ENCODE assay signal across 7 mouse cellular contexts in genomic region chr17:24745526-24746497, GRCm38 (mm10). TPM values are rescaled to one million over a fixed set of nuclear protein-coding genes. Genes with fewer than 3 reads are reported as not detected.
A peak's percentile ranks its signal among the peaks of the same experiment; 100 is the strongest.
DNase-seq lines count a peak whose midpoint lies in the region; ATAC-seq lines count a peak whose summit lies in the region.

No protein-coding gene starts in this region.

- H3K4me3 ChIP-seq in intestine, embryonic 16.5 days (ENCODE audit: low read length) = no peak overlapping the region
- no peak overlapping the region for H3K4me3 ChIP-seq in midbrain, embryonic 11.5 days (ENCODE audit: low read depth, low read length)

- H3K9me3 ChIP-seq in intestine, embryonic 16.5 days (ENCODE audit: control insufficient read depth, low read length) = no peaks in the 10 kb centered on the region
- H3K9me3 ChIP-seq in midbrain, embryonic 11.5 days (ENCODE audit: control insufficient read depth, low read length) = no peaks in the 10 kb centered on the region

- no peak overlapping the region for H3K4me2 ChIP-seq in intestine, embryonic 16.5 days (ENCODE audit: low read depth, low read length)
- no peak overlapping the region for H3K4me2 ChIP-seq in midbrain, embryonic 11.5 days

- peaks cover 9% of the 10 kb centered on the region; the same call in 1 of the 2 replicates for H3K27me3 ChIP-seq in intestine, embryonic 16.5 days (replicated peaks; ENCODE audit: control insufficient read depth, insufficient read depth, low read length)
- H3K27me3 ChIP-seq in midbrain, embryonic 11.5 days (ENCODE audit: control insufficient read depth, insufficient read depth, low read length) = peaks cover 11% of the 10 kb centered on the region

- H3K4me1 ChIP-seq in intestine, embryonic 16.5 days (ENCODE audit: control insufficient read depth, insufficient read depth, low read length) = peaks cover 6% of the 10 kb centered on the region; the same call in 1 of the 2 replicates
- H3K4me1 ChIP-seq in midbrain, embryonic 11.5 days (ENCODE audit: control insufficient read depth, insufficient read depth, low read length) = no peaks in the 10 kb centered on the region

- H3K27ac ChIP-seq in intestine, embryonic 16.5 days (ENCODE audit: low read length) = no peak overlapping the region
- H3K27ac ChIP-seq in midbrain, embryonic 11.5 days (ENCODE audit: low read depth, low read length) = no peak overlapping the region

- 22% methylated on average over 7 of the region's 7 CpGs for WGBS in intestine, embryonic 16.5 days
- 18% methylated on average over 7 of the region's 7 CpGs for WGBS in midbrain, embryonic 11.5 days

- no peaks in the 10 kb centered on the region for H3K36me3 ChIP-seq in intestine, embryonic 16.5 days (ENCODE audit: control insufficient read depth, insufficient read depth, low read length)
- no peaks in the 10 kb centered on the region for H3K36me3 ChIP-seq in midbrain, embryonic 11.5 days (ENCODE audit: control insufficient read depth, insufficient read depth, low read length)

- peak; percentile 73 for ATAC-seq in intestine, embryonic 16.5 days
- peak; percentile 67; the same call in 1 of the 2 replicates for ATAC-seq in midbrain, embryonic 11.5 days (ENCODE audit: low FRiP score)

- H3K9ac ChIP-seq in intestine, embryonic 16.5 days (ENCODE audit: low read depth, low read length) = no peak overlapping the region
- no peak overlapping the region for H3K9ac ChIP-seq in midbrain, embryonic 11.5 days (ENCODE audit: low read length)

- peak; percentile 84 to 95 for DNase-seq in adrenal gland, adult (ENCODE audit: inconsistent age in 2 of 2, low spot score in 1 of 2)
- DNase-seq in embryo, embryonic 10 days (ENCODE audit: low spot score) = peak; percentile 96
- DNase-seq in gastrocnemius, postnatal 14 days = peak; percentile 78
- DNase-seq in left cerebral cortex, postnatal 25 days (ENCODE audit: low spot score in 2 of 2) = peak; percentile 85 to 90
- DNase-seq in midbrain, embryonic 11.5 days (ENCODE audit: low spot score, missing footprints) = peak; percentile 97
- DNase-seq in right cerebral cortex, postnatal 4 days = peak; percentile 82

- intact Hi-C loops in gastrocnemius, postnatal 14 days (cut with DNase I; ENCODE audit: low total_unique reads) = loop anchor here (5.0 kb wide), 1 partner anchor 71 kb away; no protein-coding TSS in a partner anchor
- intact Hi-C loops in left cerebral cortex, postnatal 25 days (cut with DNase I) = loop anchor here (1.0 to 5.0 kb wide), 2 partner anchors 71 to 136 kb away; no protein-coding TSS in a partner anchor

RNA-seq across cellular contexts. Expression of gene Hs3st6, which starts 7.0 kb away (rescaled TPM):
- total RNA-seq in gastrocnemius, postnatal 14 days (2021) = not detected
- 0.28 and 0.39 TPM in 2 replicates for polyA plus RNA-seq in intestine, embryonic 16.5 days (2015; fragmentation: Nextera tagmentation; extraction: Ambion mirVana)
- total RNA-seq in left cerebral cortex, postnatal 25 days (2021) = under 1 TPM; 0.48 to 0.73 TPM
- 0.18 and 0.23 TPM in 2 replicates for polyA plus RNA-seq in midbrain, embryonic 11.5 days (2014; fragmentation: Nextera tagmentation; extraction: Ambion mirVana)

RNA-seq across cellular contexts. Expression of gene Msrb1, which starts 9.4 kb away (rescaled TPM):
- 100 to 1,000 TPM; 143 to 165 TPM for total RNA-seq in gastrocnemius, postnatal 14 days (2021)
- 28.8 and 32.8 TPM in 2 replicates for polyA plus RNA-seq in intestine, embryonic 16.5 days (2015; fragmentation: Nextera tagmentation; extraction: Ambion mirVana)
- 10 to 100 TPM; 31.4 to 35.8 TPM for total RNA-seq in left cerebral cortex, postnatal 25 days (2021)
- polyA plus RNA-seq in midbrain, embryonic 11.5 days (2014; fragmentation: Nextera tagmentation; extraction: Ambion mirVana) = 19.2 and 23.0 TPM in 2 replicates

RNA-seq across cellular contexts. Expression of gene Rpl3l, which starts 18.2 kb away (rescaled TPM):
- total RNA-seq in gastrocnemius, postnatal 14 days (2021) = 100 to 1,000 TPM; 781 to 864 TPM
- polyA plus RNA-seq in intestine, embryonic 16.5 days (2015; fragmentation: Nextera tagmentation; extraction: Ambion mirVana) = not detected in 2 replicates
- total RNA-seq in left cerebral cortex, postnatal 25 days (2021) = under 1 TPM in 1 of 2 experiments, not detected in 1; 0.34 TPM
- not detected in 2 replicates for polyA plus RNA-seq in midbrain, embryonic 11.5 days (2014; fragmentation: Nextera tagmentation; extraction: Ambion mirVana)

RNA-seq across cellular contexts. Expression of gene Ndufb10, which starts 21.5 kb away (rescaled TPM):
- total RNA-seq in gastrocnemius, postnatal 14 days (2021) = 100 to 1,000 TPM; 467 to 532 TPM
- 376 and 382 TPM in 2 replicates for polyA plus RNA-seq in intestine, embryonic 16.5 days (2015; fragmentation: Nextera tagmentation; extraction: Ambion mirVana)
- total RNA-seq in left cerebral cortex, postnatal 25 days (2021) = 100 to 1,000 TPM; 196 to 198 TPM
- polyA plus RNA-seq in midbrain, embryonic 11.5 days (2014; fragmentation: Nextera tagmentation; extraction: Ambion mirVana) = 198 and 210 TPM in 2 replicates

RNA-seq across cellular contexts. Expression of gene Rps2, which starts 27.9 kb away (rescaled TPM):
- 100 to 1,000 TPM; 643 to 719 TPM for total RNA-seq in gastrocnemius, postnatal 14 days (2021)
- 1,425 and 1,515 TPM in 2 replicates for polyA plus RNA-seq in intestine, embryonic 16.5 days (2015; fragmentation: Nextera tagmentation; extraction: Ambion mirVana)
- total RNA-seq in left cerebral cortex, postnatal 25 days (2021) = 100 to 1,000 TPM; 300 to 313 TPM
- 1,270 and 1,392 TPM in 2 replicates for polyA plus RNA-seq in midbrain, embryonic 11.5 days (2014; fragmentation: Nextera tagmentation; extraction: Ambion mirVana)

Comparison
In these comparisons a context has a peak if more than half of its experiments do, and no peak if none do; other contexts are left out.
1. RNA of gene Rpl3l, which starts 18.2 kb away (total RNA-seq): 781 to 864 TPM in gastrocnemius, postnatal 14 days; 0.34 TPM in left cerebral cortex, postnatal 25 days; every median in the first group is over 100 times any median in the second.
2. Peak in every context shown above with its lines, with median percentiles within 50 percentile points of each other: DNase-seq.